Mouse (Mus musculus): ENCODE data around the gene Acp4. TPM values are rescaled to one million over a fixed set of nuclear protein-coding genes. Genes with fewer than 3 reads are reported as not detected.

Acp4 gene
- polyA plus RNA-seq, 1 experiment = not detected

DNA sequence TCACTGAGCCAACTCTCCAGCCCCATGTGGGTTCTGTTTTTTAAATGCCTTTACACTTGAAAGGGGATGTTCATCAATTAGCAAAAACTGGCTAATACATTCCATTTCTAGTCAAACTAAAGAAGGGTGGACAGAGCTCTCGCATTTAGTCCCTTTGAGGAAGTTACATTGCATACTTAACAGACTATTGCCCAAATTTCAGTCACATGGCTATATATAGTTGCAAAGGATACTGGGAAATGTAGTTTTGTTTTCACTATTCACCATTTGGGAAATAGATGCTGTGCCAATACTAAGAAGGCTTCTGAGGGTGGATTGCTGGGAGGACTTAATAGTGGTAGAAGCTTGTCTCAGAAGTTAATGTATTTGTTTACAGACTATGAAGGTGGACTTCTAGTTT is 23.8 kb upstream of the Acp4 start:
- no peaks in the 10 kb centered on the region for H3K36me3 ChIP-seq (ENCODE audit: control insufficient read depth, insufficient read depth, low read length, poor library complexity, severe bottlenecking)
- H3K27ac ChIP-seq (ENCODE audit: insufficient read depth, low read length) = no peak overlapping the region
- H3K4me1 ChIP-seq (ENCODE audit: control insufficient read depth, insufficient read depth, low read length) = no peaks in the 10 kb centered on the region
- H3K27me3 ChIP-seq (ENCODE audit: control insufficient read depth, insufficient read depth, low read length, poor library complexity, severe bottlenecking) = no peaks in the 10 kb centered on the region
- TF ChIP-seq CTCF (IDR thresholded peaks at IDR 0.05; ENCODE audit: low read depth, low read length) (no peak), POLR2A (IDR thresholded peaks at IDR 0.05; ENCODE audit: insufficient read depth, low read length) (no peak)
- H3K4me3 ChIP-seq (ENCODE audit: low read depth, low read length) = no peak overlapping the region
- no peaks in the 10 kb centered on the region for H3K9me3 ChIP-seq (replicated peaks; ENCODE audit: control insufficient read depth, insufficient read depth, low read length, poor library complexity, severe bottlenecking)
- no peak overlapping the region for H3K9ac ChIP-seq (ENCODE audit: low read depth, poor library complexity, severe bottlenecking)

DNA sequence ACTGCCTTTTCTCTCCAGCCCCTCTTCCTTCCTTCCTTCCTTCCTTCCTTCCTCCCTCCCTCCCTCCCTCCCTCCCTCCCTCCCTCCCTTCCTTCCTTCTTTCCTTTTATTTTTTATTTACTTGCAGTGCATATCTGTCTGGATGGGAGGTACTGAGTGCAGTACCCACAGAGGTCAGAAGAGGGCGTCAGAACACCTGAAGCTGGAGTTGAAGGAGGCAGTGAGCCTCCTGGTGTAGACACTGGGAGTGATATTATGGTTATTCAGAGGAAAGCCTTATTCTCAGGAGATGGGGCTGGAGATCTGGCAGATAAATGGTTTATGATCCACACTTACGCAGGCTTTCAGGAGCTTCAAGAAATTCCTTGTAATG is 20.1 kb upstream of the Acp4 start:
- Histone ChIP-seq H3K9ac (ENCODE audit: low read depth, poor library complexity, severe bottlenecking) (no peak overlapping the region), H3K9me3 (replicated peaks; ENCODE audit: control insufficient read depth, insufficient read depth, low read length, poor library complexity, severe bottlenecking) (no peaks in the 10 kb centered on the region), H3K27ac (ENCODE audit: insufficient read depth, low read length) (no peak overlapping the region), H3K27me3 (ENCODE audit: control insufficient read depth, insufficient read depth, low read length, poor library complexity, severe bottlenecking) (no peaks in the 10 kb centered on the region), H3K4me3 (ENCODE audit: low read depth, low read length) (no peak overlapping the region), H3K4me1 (ENCODE audit: control insufficient read depth, insufficient read depth, low read length) (peaks cover 2% of the 10 kb centered on the region), H3K36me3 (ENCODE audit: control insufficient read depth, insufficient read depth, low read length, poor library complexity, severe bottlenecking) (no peaks in the 10 kb centered on the region)
- no peak for TF ChIP-seq POLR2A (IDR thresholded peaks at IDR 0.05; ENCODE audit: insufficient read depth, low read length)
- TF ChIP-seq EP300 (IDR thresholded peaks at IDR 0.05; ENCODE audit: insufficient read depth, low read depth, low read length) = no peak
- TF ChIP-seq CTCF (IDR thresholded peaks at IDR 0.05; ENCODE audit: low read depth, low read length) = peak; percentile 79

DNA sequence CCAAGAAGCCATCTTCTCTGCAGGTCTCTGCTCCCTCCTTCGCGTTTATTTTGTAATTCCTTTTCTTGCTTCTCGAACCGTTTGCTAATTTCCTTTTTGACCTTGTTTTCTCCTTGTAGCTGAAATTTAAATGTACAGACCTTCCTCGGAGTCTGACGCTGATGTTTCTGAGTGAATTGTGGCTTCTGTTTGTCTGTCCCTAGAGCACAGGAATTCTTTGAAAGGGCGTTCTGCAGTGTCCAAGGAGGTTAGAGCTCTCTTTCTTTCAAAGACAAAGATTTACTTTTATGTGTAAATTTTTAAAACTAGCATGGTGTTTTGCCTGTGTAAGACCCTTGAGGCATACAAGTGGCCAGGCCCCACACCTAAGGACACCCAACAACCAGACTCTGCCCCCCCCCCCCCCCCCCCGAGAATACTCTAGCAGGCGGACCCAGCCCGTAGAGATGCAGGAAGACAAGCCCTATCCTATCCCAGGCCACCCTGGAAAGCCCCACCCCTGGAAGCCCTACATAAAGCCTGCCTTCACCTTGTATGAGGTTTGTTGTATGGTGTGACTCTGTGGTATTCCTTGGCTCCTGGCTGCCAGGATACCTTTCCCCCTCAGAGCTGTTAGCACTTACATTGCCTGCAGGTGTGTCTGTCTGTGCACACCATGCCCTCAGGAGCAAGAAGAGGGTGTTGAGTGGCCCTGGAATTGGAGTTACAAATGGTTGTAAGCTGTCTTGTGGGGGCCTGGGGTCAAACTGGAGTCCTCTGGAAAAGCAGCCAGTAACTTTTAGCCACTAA is 19.5 kb upstream of the Acp4 start:
- no peaks in the 10 kb centered on the region for H3K9me3 ChIP-seq (replicated peaks; ENCODE audit: control insufficient read depth, insufficient read depth, low read length, poor library complexity, severe bottlenecking)
- H3K4me1 ChIP-seq (ENCODE audit: control insufficient read depth, insufficient read depth, low read length) = peaks cover 2% of the 10 kb centered on the region
- no peak overlapping the region for H3K9ac ChIP-seq (ENCODE audit: low read depth, poor library complexity, severe bottlenecking)
- no peaks in the 10 kb centered on the region for H3K27me3 ChIP-seq (ENCODE audit: control insufficient read depth, insufficient read depth, low read length, poor library complexity, severe bottlenecking)
- TF ChIP-seq POLR2A (IDR thresholded peaks at IDR 0.05; ENCODE audit: insufficient read depth, low read length) = peak; percentile 67
- no peak for TF ChIP-seq CTCF (IDR thresholded peaks at IDR 0.05; ENCODE audit: low read depth, low read length)
- no peak for TF ChIP-seq EP300 (IDR thresholded peaks at IDR 0.05; ENCODE audit: insufficient read depth, low read depth, low read length)
- no peaks in the 10 kb centered on the region for H3K36me3 ChIP-seq (ENCODE audit: control insufficient read depth, insufficient read depth, low read length, poor library complexity, severe bottlenecking)
- H3K4me3 ChIP-seq (ENCODE audit: low read depth, low read length) = no peak overlapping the region
- H3K27ac ChIP-seq (ENCODE audit: insufficient read depth, low read length) = peak overlapping the region; percentile 88

DNA sequence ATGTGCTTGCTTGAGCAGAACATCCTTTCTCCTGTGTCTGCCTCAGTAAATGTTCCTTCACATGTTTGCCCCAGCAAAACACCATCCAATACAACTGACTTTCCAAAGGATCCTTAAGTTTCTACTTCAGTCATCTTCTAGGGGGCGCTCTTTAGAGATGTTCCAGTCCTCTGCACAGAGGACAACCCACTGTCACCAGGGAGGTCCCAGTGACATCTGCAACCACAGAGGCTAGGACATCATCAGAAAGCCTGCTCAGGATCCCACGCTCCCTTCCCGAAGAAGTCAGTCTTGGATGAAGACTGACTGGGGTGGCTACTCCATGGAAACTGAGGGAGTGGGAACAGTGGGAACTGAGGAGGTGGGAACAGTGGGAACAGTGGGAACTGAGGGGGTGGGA is 18.4 kb upstream of the Acp4 start:
- no peaks in the 10 kb centered on the region for H3K27me3 ChIP-seq (ENCODE audit: control insufficient read depth, insufficient read depth, low read length, poor library complexity, severe bottlenecking)
- TF ChIP-seq CTCF (IDR thresholded peaks at IDR 0.05; ENCODE audit: low read depth, low read length) = peak; percentile 27
- TF ChIP-seq POLR2A (IDR thresholded peaks at IDR 0.05; ENCODE audit: insufficient read depth, low read length) = no peak
- TF ChIP-seq EP300 (IDR thresholded peaks at IDR 0.05; ENCODE audit: insufficient read depth, low read depth, low read length) = no peak

DNA sequence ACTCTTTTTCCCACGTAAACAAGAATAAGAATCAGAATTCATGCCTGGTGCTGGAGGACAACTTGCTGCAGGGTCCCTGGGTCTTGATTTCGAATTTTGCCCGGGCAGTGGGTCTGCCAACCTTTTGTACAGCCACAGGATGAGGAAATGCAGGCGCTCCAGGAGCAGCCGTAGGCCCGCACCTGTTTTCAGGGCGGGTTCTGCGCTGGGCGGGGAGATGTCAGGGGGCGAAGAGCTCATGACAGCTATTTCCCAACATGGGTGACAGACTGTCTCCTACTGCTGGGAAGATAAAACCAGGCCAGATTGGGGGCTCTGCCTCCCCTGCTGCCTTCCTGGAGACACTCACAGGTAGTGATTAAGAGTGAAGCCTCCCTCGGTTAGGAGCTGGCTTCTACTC is 16.9 kb upstream of the Acp4 start:
- Histone ChIP-seq H3K9ac (ENCODE audit: low read depth, poor library complexity, severe bottlenecking) (no peak overlapping the region), H3K27ac (ENCODE audit: insufficient read depth, low read length) (no peak overlapping the region), H3K4me1 (ENCODE audit: control insufficient read depth, insufficient read depth, low read length) (peaks cover 2% of the 10 kb centered on the region), H3K4me3 (ENCODE audit: low read depth, low read length) (peak overlapping the region; percentile 19; the same call in 1 of the 2 replicates), H3K36me3 (ENCODE audit: control insufficient read depth, insufficient read depth, low read length, poor library complexity, severe bottlenecking) (no peaks in the 10 kb centered on the region), H3K9me3 (replicated peaks; ENCODE audit: control insufficient read depth, insufficient read depth, low read length, poor library complexity, severe bottlenecking) (no peaks in the 10 kb centered on the region), H3K27me3 (ENCODE audit: control insufficient read depth, insufficient read depth, low read length, poor library complexity, severe bottlenecking) (no peaks in the 10 kb centered on the region)
- TF ChIP-seq EP300 (IDR thresholded peaks at IDR 0.05; ENCODE audit: insufficient read depth, low read depth, low read length) = no peak
- TF ChIP-seq POLR2A (IDR thresholded peaks at IDR 0.05; ENCODE audit: insufficient read depth, low read length) = no peak

More for the DNA sequence above, 18.4 kb upstream of the Acp4 start:
- H3K9me3 ChIP-seq (replicated peaks; ENCODE audit: control insufficient read depth, insufficient read depth, low read length, poor library complexity, severe bottlenecking) = no peaks in the 10 kb centered on the region
- no peak overlapping the region for H3K4me3 ChIP-seq (ENCODE audit: low read depth, low read length)
- H3K4me1 ChIP-seq (ENCODE audit: control insufficient read depth, insufficient read depth, low read length) = peaks cover 2% of the 10 kb centered on the region
- no peak overlapping the region for H3K27ac ChIP-seq (ENCODE audit: insufficient read depth, low read length)
- H3K36me3 ChIP-seq (ENCODE audit: control insufficient read depth, insufficient read depth, low read length, poor library complexity, severe bottlenecking) = no peaks in the 10 kb centered on the region
- H3K9ac ChIP-seq (ENCODE audit: low read depth, poor library complexity, severe bottlenecking) = no peak overlapping the region

DNA sequence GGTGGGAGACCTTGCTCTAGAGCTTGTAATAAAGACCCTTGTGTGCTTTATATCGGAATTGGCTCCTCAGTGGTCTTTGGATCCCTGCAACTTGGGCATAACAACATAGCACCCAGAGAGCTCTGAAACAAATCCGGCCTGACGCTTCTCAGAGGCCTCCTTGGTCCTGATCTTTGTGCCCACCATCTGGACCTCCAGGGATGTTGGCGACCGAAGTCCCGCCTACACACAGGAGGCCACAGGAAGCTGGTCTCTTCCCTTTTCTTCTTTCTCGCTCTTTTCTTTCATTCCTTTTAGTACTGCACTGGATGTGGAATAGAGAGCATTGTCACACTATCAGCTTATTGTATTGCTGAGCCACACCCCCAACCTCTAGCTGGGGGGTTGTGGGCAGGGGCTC is 16.3 kb upstream of the Acp4 start:
- H3K4me3 ChIP-seq (ENCODE audit: low read depth, low read length) = 0 out of 2 replicates have a peak overlapping the region, but pooled peaks have one; percentile 19
- H3K27ac ChIP-seq (ENCODE audit: insufficient read depth, low read length) = no peak overlapping the region
- H3K9me3 ChIP-seq (replicated peaks; ENCODE audit: control insufficient read depth, insufficient read depth, low read length, poor library complexity, severe bottlenecking) = no peaks in the 10 kb centered on the region
- no peaks in the 10 kb centered on the region for H3K27me3 ChIP-seq (ENCODE audit: control insufficient read depth, insufficient read depth, low read length, poor library complexity, severe bottlenecking)
- H3K9ac ChIP-seq (ENCODE audit: low read depth, poor library complexity, severe bottlenecking) = 0 out of 2 replicates have a peak overlapping the region, but pooled peaks have one; percentile 23
- H3K36me3 ChIP-seq (ENCODE audit: control insufficient read depth, insufficient read depth, low read length, poor library complexity, severe bottlenecking) = no peaks in the 10 kb centered on the region
- TF ChIP-seq POLR2A (IDR thresholded peaks at IDR 0.05; ENCODE audit: insufficient read depth, low read length) = no peak
- TF ChIP-seq CTCF (IDR thresholded peaks at IDR 0.05; ENCODE audit: low read depth, low read length) = no peak
- TF ChIP-seq EP300 (IDR thresholded peaks at IDR 0.05; ENCODE audit: insufficient read depth, low read depth, low read length) = no peak
- peaks cover 2% of the 10 kb centered on the region for H3K4me1 ChIP-seq (ENCODE audit: control insufficient read depth, insufficient read depth, low read length)
